ENCODE assay signal across 12 mouse cellular contexts in genomic region chr10:4111795-4112139, GRCm38 (mm10).
DNase-seq lines count a peak whose midpoint lies in the region; ATAC-seq and TF ChIP-seq lines count a peak whose summit lies in the region.
"Had no signal": no experiment of that assay in that cellular context is flagged by ENCODE, and none has a peak within 500 bp of the region (broad histone marks: within the 10 kb centered on the region; RNA-seq: fewer than 3 reads in every experiment).

No protein-coding gene starts in this region.

- ATAC-seq in forebrain, embryonic 16.5 days = no peak
- no peak for ATAC-seq in forebrain, postnatal 0 days
- 0 out of 2 replicates have a peak, but pooled peaks have one; percentile 3 for ATAC-seq in lung, embryonic 14.5 days (ENCODE audit: insufficient read depth)
- ATAC-seq in kidney, postnatal 0 days (replicated peaks; ENCODE audit: low FRiP score, low read depth) = 0 out of 2 replicates have a peak, but pooled peaks have one; percentile 21
- no peak for ATAC-seq in stomach, embryonic 15.5 days (ENCODE audit: insufficient read depth, low FRiP score, low read depth)
- ATAC-seq: midbrain, embryonic 16.5 days had no signal

- no peak overlapping the region for H3K4me2 ChIP-seq in forebrain, embryonic 16.5 days (ENCODE audit: low read length)
- no peak overlapping the region for H3K4me2 ChIP-seq in forebrain, postnatal 0 days (ENCODE audit: low read depth)
- H3K4me2 ChIP-seq in lung, embryonic 14.5 days = no peak overlapping the region
- no peak overlapping the region for H3K4me2 ChIP-seq in kidney, postnatal 0 days (ENCODE audit: low read length)
- no peak overlapping the region for H3K4me2 ChIP-seq in stomach, embryonic 15.5 days

- 80% methylated on average over 8 of the region's 8 CpGs for WGBS in forebrain, embryonic 16.5 days
- WGBS in forebrain, postnatal 0 days = 74% methylated on average over 8 of the region's 8 CpGs
- 60% methylated on average over 8 of the region's 8 CpGs for WGBS in lung, embryonic 14.5 days
- 47% methylated on average over 8 of the region's 8 CpGs for WGBS in kidney, postnatal 0 days
- WGBS in stomach, embryonic 15.5 days = 71% methylated on average over 8 of the region's 8 CpGs

- no peak for TF ChIP-seq CTCF in forebrain, postnatal 0 days (IDR thresholded peaks at IDR 0.05; ENCODE audit: low read depth)
- TF ChIP-seq CTCF in lung, embryonic 14.5 days (IDR thresholded peaks at IDR 0.05; ENCODE audit: low read depth) = no peak
- no peak for TF ChIP-seq CTCF in kidney, postnatal 0 days (IDR thresholded peaks at IDR 0.05; ENCODE audit: low read depth)

- H3K27me3 ChIP-seq in forebrain, embryonic 16.5 days (replicated peaks; ENCODE audit: control insufficient read depth, insufficient read depth, low read length) = no peaks in the 10 kb centered on the region
- no peaks in the 10 kb centered on the region for H3K27me3 ChIP-seq in forebrain, postnatal 0 days (ENCODE audit: insufficient read depth, low read length)
- no peaks in the 10 kb centered on the region for H3K27me3 ChIP-seq in lung, embryonic 14.5 days (ENCODE audit: insufficient read depth, low read length)
- H3K27me3 ChIP-seq in kidney, postnatal 0 days (ENCODE audit: insufficient read depth, low read length) = no peaks in the 10 kb centered on the region
- H3K27me3 ChIP-seq in stomach, embryonic 15.5 days (replicated peaks) = no peaks in the 10 kb centered on the region

- no peaks in the 10 kb centered on the region for H3K36me3 ChIP-seq in forebrain, embryonic 16.5 days (ENCODE audit: control insufficient read depth, insufficient read depth)
- H3K36me3 ChIP-seq in forebrain, postnatal 0 days (ENCODE audit: insufficient read depth) = no peaks in the 10 kb centered on the region
- no peaks in the 10 kb centered on the region for H3K36me3 ChIP-seq in lung, embryonic 14.5 days (ENCODE audit: insufficient read depth)
- H3K36me3 ChIP-seq in kidney, postnatal 0 days (ENCODE audit: insufficient read depth, low read length) = no peaks in the 10 kb centered on the region
- H3K36me3 ChIP-seq in stomach, embryonic 15.5 days = no peaks in the 10 kb centered on the region

- peaks cover 24% of the 10 kb centered on the region for H3K4me1 ChIP-seq in forebrain, embryonic 16.5 days (replicated peaks; ENCODE audit: control insufficient read depth, insufficient read depth, low read length)
- peaks cover 4% of the 10 kb centered on the region; the same call in 1 of the 2 replicates for H3K4me1 ChIP-seq in forebrain, postnatal 0 days (ENCODE audit: insufficient read depth)
- H3K4me1 ChIP-seq in lung, embryonic 14.5 days (ENCODE audit: insufficient read depth) = peaks cover 28% of the 10 kb centered on the region
- H3K4me1 ChIP-seq in kidney, postnatal 0 days (replicated peaks; ENCODE audit: insufficient read depth, low read length) = peaks cover 47% of the 10 kb centered on the region
- peaks cover 32% of the 10 kb centered on the region for H3K4me1 ChIP-seq in stomach, embryonic 15.5 days

- peak overlapping the region; percentile 21; the same call in 1 of the 2 replicates for H3K27ac ChIP-seq in forebrain, embryonic 16.5 days (ENCODE audit: low read length)
- no peak overlapping the region for H3K27ac ChIP-seq in forebrain, postnatal 0 days (ENCODE audit: low read depth, low read length)
- peak overlapping the region; percentile 31; the same call in 1 of the 2 replicates for H3K27ac ChIP-seq in lung, embryonic 14.5 days (ENCODE audit: low read depth)
- H3K27ac ChIP-seq in kidney, postnatal 0 days = peak overlapping the region; percentile 71
- H3K27ac ChIP-seq in stomach, embryonic 15.5 days = peak overlapping the region; percentile 13; the same call in 1 of the 2 replicates

- no peak overlapping the region for H3K9ac ChIP-seq in forebrain, embryonic 16.5 days (replicated peaks; ENCODE audit: low read depth, low read length)
- H3K9ac ChIP-seq in forebrain, postnatal 0 days = no peak overlapping the region
- H3K9ac ChIP-seq in lung, embryonic 14.5 days = no peak overlapping the region
- H3K9ac ChIP-seq in kidney, postnatal 0 days (ENCODE audit: low read depth, low read length) = no peak overlapping the region
- no peak overlapping the region for H3K9ac ChIP-seq in stomach, embryonic 15.5 days

- no peak overlapping the region for H3K4me3 ChIP-seq in forebrain, embryonic 16.5 days (replicated peaks; ENCODE audit: low read length)
- H3K4me3 ChIP-seq in forebrain, postnatal 0 days (ENCODE audit: low read depth, low read length) = no peak overlapping the region
- no peak overlapping the region for H3K4me3 ChIP-seq in lung, embryonic 14.5 days (ENCODE audit: low read depth, low read length)
- no peak overlapping the region for H3K4me3 ChIP-seq in kidney, postnatal 0 days (replicated peaks; ENCODE audit: low read depth, low read length)
- no peak overlapping the region for H3K4me3 ChIP-seq in stomach, embryonic 15.5 days (replicated peaks)
- H3K4me3 ChIP-seq: erythroblast, embryonic 14.5 days had no signal

- H3K9me3 ChIP-seq in forebrain, embryonic 16.5 days (ENCODE audit: control insufficient read depth, low read length) = no peaks in the 10 kb centered on the region
- no peaks in the 10 kb centered on the region for H3K9me3 ChIP-seq in forebrain, postnatal 0 days (ENCODE audit: low read length)
- no peaks in the 10 kb centered on the region for H3K9me3 ChIP-seq in lung, embryonic 14.5 days (ENCODE audit: low read depth, low read length)
- H3K9me3 ChIP-seq in kidney, postnatal 0 days (replicated peaks; ENCODE audit: low read length) = no peaks in the 10 kb centered on the region
- H3K9me3 ChIP-seq in stomach, embryonic 15.5 days = no peaks in the 10 kb centered on the region

- intact Hi-C loops in gastrocnemius, postnatal 36 days (cut with DNase I) = no loop called here

- DNase-seq in forebrain, postnatal 0 days = no peak
- DNase-seq in lung, embryonic 14.5 days = no peak
- no peak for DNase-seq in lung, postnatal 14 days
- DNase-seq in kidney, postnatal 0 days (ENCODE audit: low spot score) = no peak
- DNase-seq in cerebellum, postnatal 14 days = no peak
- DNase-seq in gastrocnemius, postnatal 36 days = no peak
- DNase-seq: adrenal gland, postnatal 25 days; cerebellum, adult 9-10 months had no signal

Comparison
In these comparisons a context has a peak if more than half of its experiments do, and no peak if none do; other contexts are left out.
1. ATAC-seq: peak in lung, embryonic 14.5 days (single experiment) and kidney, postnatal 0 days (single experiment); none in forebrain, embryonic 16.5 days (single experiment), forebrain, postnatal 0 days (single experiment) and stomach, embryonic 15.5 days (single experiment).